Mouse (Mus musculus): Measurements from ENCODE around the gene Limk1.

- TF ChIP-seq CTCF (IDR thresholded peaks at IDR 0.05; ENCODE audit: low read depth), result no peak
- no peak for TF ChIP-seq EP300 (IDR thresholded peaks at IDR 0.05; ENCODE audit: low read depth)
Measured at GRCm38 (mm10) chr5:134637820-134638367, 50.5 kb downstream of the Limk1 start.
